In genomic region chr11:85823181-85823580, GRCm38 (mm10) we compare ENCODE assay signal across 9 mouse cellular contexts. TPM values are rescaled to one million over a fixed set of nuclear protein-coding genes. Genes with fewer than 3 reads are reported as not detected.
DNase-seq lines count a peak whose midpoint lies in the region; ATAC-seq and TF ChIP-seq lines count a peak whose summit lies in the region.
"Had no signal": no experiment of that assay in that cellular context is flagged by ENCODE, and none has a peak within 500 bp of the region (broad histone marks: within the 10 kb centered on the region; RNA-seq: fewer than 3 reads in every experiment).

No protein-coding gene starts in this region.

- no peak overlapping the region for H3K9ac ChIP-seq in forebrain, embryonic 11.5 days (ENCODE audit: low read length)
- H3K9ac ChIP-seq in forebrain, embryonic 16.5 days (replicated peaks; ENCODE audit: low read depth, low read length): no peak overlapping the region
- 0 out of 2 replicates have a peak overlapping the region, but pooled peaks have one; percentile 3 for H3K9ac ChIP-seq in stomach, postnatal 0 days (ENCODE audit: low read length)

- no peak for TF ChIP-seq EP300 in stomach, postnatal 0 days (optimal IDR thresholded peaks at IDR 0.05)

- peak; percentile 49 for TF ChIP-seq CTCF in G1E (IDR thresholded peaks at IDR 0.05; ENCODE audit: low read depth, low read length)
- peak; percentile 65 for TF ChIP-seq CTCF in cerebellum, adult 2 months (IDR thresholded peaks at IDR 0.05; ENCODE audit: borderline replicate concordance, insufficient read depth, low read depth, low read length)
- TF ChIP-seq CTCF in stomach, postnatal 0 days (IDR thresholded peaks at IDR 0.05; ENCODE audit: low read depth): peak; percentile 98

- H3K27me3 ChIP-seq in forebrain, embryonic 11.5 days (ENCODE audit: control insufficient read depth, insufficient read depth, low read length): peaks cover 41% of the 10 kb centered on the region
- peaks cover 31% of the 10 kb centered on the region for H3K27me3 ChIP-seq in forebrain, embryonic 16.5 days (replicated peaks; ENCODE audit: control insufficient read depth, insufficient read depth, low read length)
- H3K27me3 ChIP-seq in G1E (ENCODE audit: insufficient read depth, low read length): peaks cover 49% of the 10 kb centered on the region
- no peaks in the 10 kb centered on the region; the same call in 1 of the 2 replicates for H3K27me3 ChIP-seq in cerebellum, adult 2 months (ENCODE audit: control insufficient read depth, insufficient read depth, low read length)
- no peaks in the 10 kb centered on the region for H3K27me3 ChIP-seq in stomach, postnatal 0 days (ENCODE audit: control insufficient read depth, insufficient read depth, low read length)

- no peak overlapping the region for H3K27ac ChIP-seq in forebrain, embryonic 11.5 days (ENCODE audit: low read depth, low read length)
- H3K27ac ChIP-seq in forebrain, embryonic 16.5 days (ENCODE audit: low read length): no peak overlapping the region
- no peak overlapping the region for H3K27ac ChIP-seq in cerebellum, adult 2 months (ENCODE audit: insufficient read depth, low read length)
- H3K27ac ChIP-seq in stomach, postnatal 0 days (replicated peaks): no peak overlapping the region

- H3K4me3 ChIP-seq in forebrain, embryonic 11.5 days (ENCODE audit: low read depth, low read length): no peak overlapping the region
- H3K4me3 ChIP-seq in forebrain, embryonic 16.5 days (replicated peaks; ENCODE audit: low read length): no peak overlapping the region
- no peak overlapping the region for H3K4me3 ChIP-seq in G1E (ENCODE audit: low read depth, low read length)
- no peak overlapping the region for H3K4me3 ChIP-seq in cerebellum, adult 2 months (replicated peaks; ENCODE audit: insufficient read depth, low read depth, low read length)
- no peak overlapping the region for H3K4me3 ChIP-seq in stomach, postnatal 0 days (ENCODE audit: low read depth, low read length)

- ATAC-seq in forebrain, embryonic 11.5 days (replicated peaks; ENCODE audit: low FRiP score): no peak
- ATAC-seq in forebrain, embryonic 16.5 days: no peak
- ATAC-seq in G1E (ENCODE audit: extremely low read depth, insufficient number of reproducible peaks, low FRiP score, poor library complexity, severe bottlenecking): no peak
- ATAC-seq in stomach, postnatal 0 days (ENCODE audit: low FRiP score, low TSS enrichment): peak; percentile 69

- WGBS in forebrain, embryonic 11.5 days: 9% methylated on average over 6 of the region's 6 CpGs
- 9% methylated on average over 6 of the region's 6 CpGs for WGBS in forebrain, embryonic 16.5 days
- WGBS in cerebellum, adult 2 months: 25% methylated on average over 6 of the region's 6 CpGs
- 19% methylated on average over 6 of the region's 6 CpGs for WGBS in stomach, postnatal 0 days

- H3K36me3 ChIP-seq in forebrain, embryonic 11.5 days (ENCODE audit: control insufficient read depth, insufficient read depth, low read length): no peaks in the 10 kb centered on the region
- H3K36me3 ChIP-seq in forebrain, embryonic 16.5 days (ENCODE audit: control insufficient read depth, insufficient read depth): no peaks in the 10 kb centered on the region
- H3K36me3 ChIP-seq in G1E (replicated peaks): no peaks in the 10 kb centered on the region
- H3K36me3 ChIP-seq in stomach, postnatal 0 days (ENCODE audit: control insufficient read depth, insufficient read depth, low read length): no peaks in the 10 kb centered on the region; the same call in 1 of the 2 replicates

- H3K4me2 ChIP-seq in forebrain, embryonic 11.5 days (ENCODE audit: low read depth, low read length, severe bottlenecking): no peak overlapping the region
- H3K4me2 ChIP-seq in forebrain, embryonic 16.5 days (ENCODE audit: low read length): no peak overlapping the region
- no peak overlapping the region for H3K4me2 ChIP-seq in stomach, postnatal 0 days (replicated peaks; ENCODE audit: low read depth)

- TF ChIP-seq POLR2A in cerebellum, adult 2 months (IDR thresholded peaks at IDR 0.05; ENCODE audit: borderline replicate concordance, insufficient read depth, low read length): no peak

- DNase-seq in forebrain, embryonic 11.5 days (ENCODE audit: low spot score): peak; percentile 91
- peak; percentile 34 for DNase-seq in G1E (ENCODE audit: low spot score)
- DNase-seq in cerebellum, adult 2 months: peak; percentile 37 to 62
- peak; percentile 87 to 93 for DNase-seq in heart, adult 18-20 months
- peak; percentile 74 for DNase-seq in layer of hippocampus, postnatal 10 days (ENCODE audit: low spot score in 2 of 2)
- DNase-seq in mesoderm, embryonic 11.5 days (ENCODE audit: low read depth, low spot score): peak; percentile 84
- peak; percentile 92 for DNase-seq in stomach, postnatal 0 days (ENCODE audit: low spot score)

- H3K9me3 ChIP-seq in forebrain, embryonic 11.5 days (ENCODE audit: control insufficient read depth, low read length): no peaks in the 10 kb centered on the region
- no peaks in the 10 kb centered on the region for H3K9me3 ChIP-seq in forebrain, embryonic 16.5 days (ENCODE audit: control insufficient read depth, low read length)
- no peaks in the 10 kb centered on the region for H3K9me3 ChIP-seq in G1E (replicated peaks)
- H3K9me3 ChIP-seq in stomach, postnatal 0 days (ENCODE audit: control insufficient read depth, low read length): no peaks in the 10 kb centered on the region

- no peaks in the 10 kb centered on the region for H3K4me1 ChIP-seq in forebrain, embryonic 11.5 days (replicated peaks; ENCODE audit: control insufficient read depth, insufficient read depth, low read length)
- no peaks in the 10 kb centered on the region for H3K4me1 ChIP-seq in forebrain, embryonic 16.5 days (replicated peaks; ENCODE audit: control insufficient read depth, insufficient read depth, low read length)
- peaks cover 9% of the 10 kb centered on the region; the same call in 1 of the 2 replicates for H3K4me1 ChIP-seq in G1E (ENCODE audit: insufficient read depth, low read depth, low read length)
- no peaks in the 10 kb centered on the region for H3K4me1 ChIP-seq in cerebellum, adult 2 months (ENCODE audit: control insufficient read depth, insufficient read depth, low read length)
- no peaks in the 10 kb centered on the region; the same call in 1 of the 2 replicates for H3K4me1 ChIP-seq in stomach, postnatal 0 days (replicated peaks; ENCODE audit: control insufficient read depth, insufficient read depth)

RNA-seq across cellular contexts. Expression of gene Tbx2, which starts 9.2 kb away (rescaled TPM):
- polyA plus RNA-seq in forebrain, embryonic 11.5 days (2014; fragmentation: Nextera tagmentation; extraction: Ambion mirVana): 1.5 and 2.0 TPM in 2 replicates
- polyA plus RNA-seq in forebrain, embryonic 16.5 days (2015; fragmentation: Nextera tagmentation; extraction: Ambion mirVana): 0.47 and 0.68 TPM in 2 replicates
- 0.44 and 0.53 TPM in 2 replicates for total RNA-seq in G1E (2014; fragmentation: Nextera tagmentation)
- total RNA-seq in G1E (2017): 0.17 TPM in 1 of 2 replicates, not detected in the other
- 0.11 and 0.24 TPM in 2 replicates for polyA plus RNA-seq in G1E (2012)
- polyA plus RNA-seq in cerebellum, adult 2 months (2012; rRNA removed): 3.2 and 3.5 TPM in 2 replicates
- total RNA-seq in heart, adult 18-20 months (2021): 1 to 10 TPM; 3.9 to 4.9 TPM
- total RNA-seq in layer of hippocampus, postnatal 10 days (2021): 1 to 10 TPM; 3.0 to 3.9 TPM
- polyA plus RNA-seq in stomach, postnatal 0 days (2015; fragmentation: Nextera tagmentation; extraction: Ambion mirVana): 5.2 and 6.9 TPM in 2 replicates

RNA-seq across cellular contexts. Expression of gene Gm11444, which starts 27.0 kb away (rescaled TPM):
- not detected in 2 replicates for polyA plus RNA-seq in forebrain, embryonic 11.5 days (2014; fragmentation: Nextera tagmentation; extraction: Ambion mirVana)
- not detected in 2 replicates for polyA plus RNA-seq in forebrain, embryonic 16.5 days (2015; fragmentation: Nextera tagmentation; extraction: Ambion mirVana)
- total RNA-seq in G1E (2014; fragmentation: Nextera tagmentation): not detected in 2 replicates
- not detected in 2 replicates for total RNA-seq in G1E (2017)
- not detected in 2 replicates for polyA plus RNA-seq in G1E (2012)
- not detected in 2 replicates for polyA plus RNA-seq in cerebellum, adult 2 months (2012; rRNA removed)
- not detected for total RNA-seq in heart, adult 18-20 months (2021)
- total RNA-seq in layer of hippocampus, postnatal 10 days (2021): not detected
- 0.18 TPM in 1 of 2 replicates, not detected in the other for polyA plus RNA-seq in stomach, postnatal 0 days (2015; fragmentation: Nextera tagmentation; extraction: Ambion mirVana)
- polyA plus RNA-seq: limb, embryonic 14.5 days had no signal

Comparison
In these comparisons a context has a peak if more than half of its experiments do, and no peak if none do; other contexts are left out.
1. DNase-seq: peak in every context shown above with its lines; median percentile 92 in stomach, postnatal 0 days; 91 in forebrain, embryonic 11.5 days; 90 in heart, adult 18-20 months; 84 in mesoderm, embryonic 11.5 days; 74 in layer of hippocampus, postnatal 10 days; 50 in cerebellum, adult 2 months; 34 in G1E.